Mouse (Mus musculus): ENCODE data around the gene Olfr770. TPM values are rescaled to one million over a fixed set of nuclear protein-coding genes. Genes with fewer than 3 reads are reported as not detected.
"Not testable (repeated sequence)": the region's sequence is repeated elsewhere in the genome, so short reads cannot be mapped to it uniquely, and the experiment has no call there.

The Olfr770 gene
- total RNA-seq (2021), result not detected
- long read RNA-seq, experiment 1, result 0 reads
- long read RNA-seq, experiment 2, result 0 reads

DNA sequence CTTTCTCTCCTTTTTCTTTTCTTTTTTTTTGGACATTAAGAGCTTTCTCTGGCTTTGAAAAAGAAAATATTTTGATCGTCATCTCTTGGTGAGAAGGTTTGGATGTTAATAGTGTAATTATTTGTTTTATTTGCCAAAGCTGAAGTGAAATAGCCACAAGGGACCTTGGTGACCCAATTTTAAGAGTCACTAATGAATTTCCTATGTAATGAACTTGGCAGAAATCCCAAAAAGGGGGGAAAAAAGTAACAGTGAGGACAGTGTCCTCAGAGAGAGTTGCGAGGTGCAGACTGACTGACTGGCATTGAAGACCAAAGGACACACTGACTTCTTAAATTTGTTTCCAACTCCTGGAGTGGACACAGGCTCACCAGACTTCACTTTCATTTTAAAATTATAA, at the start of gene Olfr770:
Gene Olfr770, minus strand, starts transcription at position 101 of the 400 bp plus-strand sequence.
- no peak for DNase-seq (ENCODE audit: low spot score)

DNA sequence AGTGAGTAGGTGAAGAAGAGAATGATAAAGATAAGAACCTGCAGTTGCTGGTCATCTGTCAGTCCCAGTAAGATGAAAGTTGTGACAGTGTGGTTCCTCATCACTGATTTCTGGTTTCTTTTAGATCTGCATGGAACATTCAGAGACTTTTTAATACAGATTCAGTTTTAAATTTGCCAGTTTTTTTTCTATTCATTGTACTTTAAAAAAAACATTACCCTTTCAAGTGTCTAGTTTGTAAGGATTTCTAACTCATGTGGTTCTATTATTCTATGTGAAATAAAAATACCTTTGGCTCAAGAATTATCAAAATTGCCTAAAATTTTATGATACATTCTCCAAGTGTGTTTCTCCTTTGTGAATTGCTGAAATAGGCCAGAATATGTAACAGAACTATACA, 48.5 kb upstream of the Olfr770 start, which contains the start of gene Olfr773:
Gene Olfr773, minus strand, starts transcription at position 101 of the 400 bp plus-strand sequence.
- DNase-seq (ENCODE audit: low spot score), result not testable (repeated sequence)

DNA sequence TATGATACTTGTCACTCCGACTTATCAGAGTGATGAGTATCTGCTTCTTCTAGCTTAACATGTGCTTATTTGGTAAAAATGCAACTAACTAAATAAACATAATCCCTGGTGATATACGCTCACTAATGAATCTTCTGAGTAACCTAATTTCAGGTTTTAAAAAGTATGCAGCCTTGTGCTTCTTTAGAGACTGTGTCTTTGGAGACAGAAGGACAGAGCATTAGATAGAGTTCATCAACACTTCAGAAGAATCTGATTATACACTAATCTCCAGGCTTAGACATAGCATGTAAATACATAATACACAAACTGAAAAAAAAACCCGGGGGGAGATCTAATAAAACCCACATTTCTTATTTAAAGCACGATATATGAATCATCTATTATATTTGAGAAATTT, 39.0 kb upstream of the Olfr770 start, which contains the start of gene Olfr772:
Gene Olfr772, minus strand, starts transcription at position 101 of the 400 bp plus-strand sequence.
- not testable (repeated sequence) for DNase-seq (ENCODE audit: low spot score)

DNA sequence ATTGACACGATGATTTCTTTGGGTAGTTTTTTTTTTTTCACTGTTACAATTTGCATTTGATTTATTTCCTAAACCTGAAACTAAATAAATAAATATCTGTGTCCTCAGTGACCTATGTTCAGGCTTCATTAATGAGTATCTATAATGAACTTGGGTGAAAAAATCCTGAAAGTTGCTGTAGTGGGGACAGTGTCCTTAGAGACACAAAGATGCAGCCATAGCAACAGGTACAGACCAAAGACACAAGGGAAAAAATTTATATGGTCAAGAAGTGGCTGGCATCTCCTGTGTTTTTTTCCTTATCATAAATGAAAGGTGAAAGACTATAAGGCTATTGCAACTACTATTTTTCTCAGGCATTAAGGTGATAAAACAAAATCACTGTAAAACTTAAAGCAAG, 25.9 kb upstream of the Olfr770 start, which contains the start of gene Olfr771:
Gene Olfr771, minus strand, starts transcription at position 101 of the 400 bp plus-strand sequence.
- DNase-seq (ENCODE audit: low spot score), result no peak

DNA sequence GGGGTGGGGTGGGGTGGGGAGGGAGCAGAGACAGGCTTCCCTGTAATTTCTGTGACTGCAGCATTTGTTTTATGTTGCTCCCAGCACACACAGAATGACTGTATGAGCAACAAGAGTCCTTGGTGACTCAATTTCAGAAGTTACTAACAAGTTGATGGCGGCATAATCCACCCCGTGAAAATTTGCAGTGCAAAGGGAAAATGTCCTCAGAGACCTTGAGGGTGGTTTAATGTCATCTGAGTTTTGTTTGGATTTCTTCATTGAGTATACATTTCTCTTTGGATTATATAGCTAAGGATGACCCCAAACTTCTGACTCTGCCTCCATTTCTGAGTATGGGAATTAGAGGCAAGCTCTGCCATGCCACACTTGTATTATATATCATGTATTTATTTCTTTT, 21.0 kb downstream of the Olfr770 start, which contains the start of gene Olfr769:
Gene Olfr769, minus strand, starts transcription at position 101 of the 400 bp plus-strand sequence.
- DNase-seq (ENCODE audit: low spot score), result no peak

DNA sequence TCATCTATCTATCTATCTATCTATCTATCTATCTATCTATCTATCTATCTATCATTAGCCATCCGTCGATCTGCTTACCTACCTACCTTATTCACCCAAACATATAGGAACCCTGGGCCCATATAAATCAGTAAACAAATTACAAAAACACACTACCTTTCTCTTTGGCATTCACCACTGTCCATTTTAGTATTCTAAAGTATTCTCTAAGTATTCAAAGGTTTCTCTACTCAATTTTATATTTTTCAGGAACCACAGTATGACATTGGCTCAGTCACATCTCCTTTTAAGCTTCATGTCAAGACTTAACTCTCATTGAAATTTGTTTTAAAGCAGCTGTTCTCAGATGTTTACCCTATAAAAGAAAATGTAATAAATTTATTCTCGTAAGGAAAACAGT, 23.7 kb downstream of the Olfr770 start:
- DNase-seq (ENCODE audit: low spot score), result no peak

DNA sequence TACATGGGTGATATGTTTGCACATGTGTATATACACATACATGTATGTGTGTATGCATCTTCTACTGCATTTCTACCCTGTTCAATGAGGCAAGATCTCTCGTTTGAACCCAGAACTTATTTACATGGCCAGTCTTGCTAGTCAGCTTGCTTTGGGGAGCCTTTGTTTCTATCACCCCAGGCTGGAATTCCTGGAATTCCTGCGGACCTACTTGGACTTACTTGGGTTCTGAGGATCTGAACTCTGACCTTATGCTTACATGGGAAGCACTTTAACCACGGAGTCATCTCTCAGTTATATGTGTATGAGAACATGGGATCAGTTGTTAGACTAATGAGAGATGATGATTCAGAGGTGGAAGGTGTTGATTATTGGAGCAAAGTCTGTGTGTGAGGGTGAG, 37.6 kb downstream of the Olfr770 start:
- no peak for DNase-seq (ENCODE audit: low spot score)

DNA sequence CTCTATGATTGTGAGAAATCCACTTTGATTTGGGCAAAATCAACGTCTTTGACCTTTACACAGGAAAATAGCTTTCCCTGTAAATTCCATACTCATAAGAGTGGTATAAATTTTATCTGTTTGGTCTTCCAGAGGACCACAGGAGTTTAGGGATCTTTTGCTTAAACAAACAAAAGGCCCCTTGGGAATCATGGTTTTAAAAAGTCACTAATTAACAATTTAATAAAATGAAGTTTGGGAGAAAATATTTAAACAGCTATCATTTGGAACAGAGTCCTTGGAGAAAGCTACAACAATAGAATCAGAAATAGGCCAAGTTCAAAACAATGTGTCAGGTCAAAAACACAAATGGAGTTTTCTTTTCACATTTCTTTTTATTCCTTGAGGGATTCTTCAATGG, 39.5 kb downstream of the Olfr770 start, which contains the start of gene Olfr768:
Gene Olfr768, minus strand, starts transcription at position 101 of the 400 bp plus-strand sequence.
- no peak for DNase-seq (ENCODE audit: low spot score)

DNA sequence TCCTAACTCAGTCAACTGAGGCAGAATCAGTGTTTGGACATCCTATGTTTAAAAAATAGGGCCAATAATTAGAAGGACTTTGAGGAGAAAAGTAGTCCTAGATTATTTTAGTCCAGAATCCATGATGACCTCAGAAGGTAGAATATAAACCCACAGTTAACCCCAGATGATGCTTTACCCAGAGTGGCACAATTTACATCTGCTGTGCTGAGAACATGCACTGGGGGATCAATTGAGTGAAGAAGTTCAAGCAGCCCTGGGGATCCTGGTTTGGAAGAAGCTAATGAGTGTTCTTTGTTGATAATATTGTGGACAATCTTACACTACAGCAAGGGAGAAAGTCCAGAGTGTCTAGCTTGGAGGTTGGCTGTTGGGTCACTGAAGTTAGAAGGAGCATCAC, 56.0 kb downstream of the Olfr770 start, which contains the start of gene Olfr767:
Gene Olfr767, minus strand, starts transcription at position 101 of the 400 bp plus-strand sequence.
- not testable (repeated sequence) for DNase-seq (ENCODE audit: low spot score)

Other genes starting within 250 kb of the Olfr770 start
- gene Gdf11, start 247.3 kb downstream of the Olfr770 start, total RNA-seq (2021), result 1 to 10 TPM; 2.8 to 8.0 TPM
- 100 to 1,000 TPM; 101 to 160 TPM for gene Cd63, start 238.0 kb downstream of the Olfr770 start, total RNA-seq (2021)
- 1 to 10 TPM; 3.1 to 3.9 TPM for gene Rdh5, start 216.1 kb downstream of the Olfr770 start, total RNA-seq (2021)
- 100 to 1,000 TPM; 153 to 154 TPM for gene Bloc1s1, start 215.0 kb downstream of the Olfr770 start, total RNA-seq (2021)
- 10 to 100 TPM; 40.4 to 60.8 TPM for gene Itga7, start 205.2 kb downstream of the Olfr770 start, total RNA-seq (2021)
- under 1 TPM in 1 of 2 experiments, not detected in 1; 0.24 TPM for gene Mettl7b, start 178.0 kb downstream of the Olfr770 start, total RNA-seq (2021)
- gene Olfr9, start 149.6 kb downstream of the Olfr770 start, total RNA-seq (2021), result not detected
- gene Olfr763, start 128.2 kb downstream of the Olfr770 start, total RNA-seq (2021), result not detected
- not detected for gene Olfr764-ps1, start 99.1 kb downstream of the Olfr770 start, total RNA-seq (2021)
- gene Olfr765, start 89.0 kb downstream of the Olfr770 start, total RNA-seq (2021), result not detected
- not detected for gene Olfr766-ps1, start 70.0 kb downstream of the Olfr770 start, total RNA-seq (2021)
- not detected for gene Olfr767, start 56.1 kb downstream of the Olfr770 start, total RNA-seq (2021)
- gene Olfr768, start 39.6 kb downstream of the Olfr770 start, total RNA-seq (2021), result not detected
- not detected for gene Olfr769, start 21.1 kb downstream of the Olfr770 start, total RNA-seq (2021)
- not detected for gene Olfr771, start 25.8 kb upstream of the Olfr770 start, total RNA-seq (2021)
- gene Olfr772, start 38.9 kb upstream of the Olfr770 start, total RNA-seq (2021), result not detected
- gene Olfr773, start 48.4 kb upstream of the Olfr770 start, total RNA-seq (2021), result not detected
- gene Olfr774, start 97.2 kb upstream of the Olfr770 start, total RNA-seq (2021), result not detected
- not detected for gene Olfr775, start 109.4 kb upstream of the Olfr770 start, total RNA-seq (2021)
- not detected for gene Olfr776, start 120.1 kb upstream of the Olfr770 start, total RNA-seq (2021)
- gene Olfr777, start 132.5 kb upstream of the Olfr770 start, total RNA-seq (2021), result not detected
- gene Olfr780, start 179.1 kb upstream of the Olfr770 start, total RNA-seq (2021), result not detected
- not detected for gene Olfr781, start 189.9 kb upstream of the Olfr770 start, total RNA-seq (2021)
- not detected for gene Olfr782, start 209.9 kb upstream of the Olfr770 start, total RNA-seq (2021)
- not detected for gene Olfr784, start 245.1 kb upstream of the Olfr770 start, total RNA-seq (2021)

Data from gastrocnemius, adult 18-20 months (tissue).